Mouse (Mus musculus) small intestine, adult 2 months (tissue): ENCODE results near the gene Slc25a47.

Source experiments
- CTCF ChIP-seq: fragments of 200-500 bp; IDR thresholded peaks from 2 replicates; pipeline ENCODE4 v1.5.1; 2012; ENCODE audit warnings: low read depth, mild to moderate bottlenecking, control low read depth, inconsistent platforms, low read length, moderate library complexity, mixed read lengths; ENCODE audit not compliant: insufficient replicate concordance, insufficient read length; ENCODE audit errors: extremely low read depth
- POLR2A ChIP-seq: fragments of 200-500 bp; IDR thresholded peaks from 2 replicates; pipeline ENCODE4 v1.6.1; 2012; ENCODE audit warnings: low read depth, mild to moderate bottlenecking, control low read depth, inconsistent platforms, low read length, moderate library complexity

- TF ChIP-seq CTCF (no peak), POLR2A (peak; percentile 64)
Measured at GRCm38 (mm10) chr12:108893715-108894431, 58.0 kb downstream of the Slc25a47 start, which contains the start of gene Wars.
